Mouse (Mus musculus) left cerebral cortex, postnatal 10 days (tissue): ENCODE measurements at regions not wholly inside any gene's neighbourhood (a gene's known extent, or its start where the extent isn't known, plus 50 kb on each side); places are given as distances from the start of the nearest gene placed in this dataset.

ENCODE experiments used
- DNase-seq, 2 experiments: peaks; one replicate each; pipeline ENCODE4 v3.0.0; 2021 to 2022; ENCODE audit warnings: low spot score in 2 of 2, mixed read lengths in 1 of 2; ENCODE audit errors: extremely low spot score in 1 of 2
- intact Hi-C: fragments of 180-260 bp; cut with DNase I; formaldehyde crosslinking; loops from one replicate; pipeline ENCODE4 v1.15.1; 2025

DNA sequence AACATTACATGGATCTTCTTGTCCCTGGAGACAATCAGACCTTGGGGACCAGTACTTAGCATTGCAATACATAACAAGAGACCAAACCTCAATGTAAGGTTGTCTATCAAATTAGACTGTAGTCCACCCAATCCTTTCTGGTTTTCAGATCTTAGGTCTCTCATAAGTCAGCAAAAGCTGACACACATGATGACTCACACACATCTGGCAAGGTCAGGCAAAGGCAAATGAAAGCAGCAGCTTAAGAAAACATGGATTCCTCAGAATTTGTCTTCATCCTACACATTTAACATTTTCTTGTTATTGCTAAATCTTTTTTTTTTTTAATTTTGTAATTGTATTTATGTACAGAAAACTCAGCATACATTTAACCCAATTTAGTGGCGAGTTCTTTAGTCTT is 52.0 kb downstream of the Gm11983 start:
- intact Hi-C loops: no loop called here
- DNase-seq: no peak

- DNase-seq: no peak
- intact Hi-C loops: no loop called here
Measured at GRCm38 (mm10) chr11:6782826-6783225, 54.6 kb downstream of the Gm11983 start.

GRCm38 (mm10) chr11:6779752-6780151 is 57.7 kb downstream of the Gm11983 start:
- intact Hi-C loops: no loop called here
- DNase-seq: no peak

DNA sequence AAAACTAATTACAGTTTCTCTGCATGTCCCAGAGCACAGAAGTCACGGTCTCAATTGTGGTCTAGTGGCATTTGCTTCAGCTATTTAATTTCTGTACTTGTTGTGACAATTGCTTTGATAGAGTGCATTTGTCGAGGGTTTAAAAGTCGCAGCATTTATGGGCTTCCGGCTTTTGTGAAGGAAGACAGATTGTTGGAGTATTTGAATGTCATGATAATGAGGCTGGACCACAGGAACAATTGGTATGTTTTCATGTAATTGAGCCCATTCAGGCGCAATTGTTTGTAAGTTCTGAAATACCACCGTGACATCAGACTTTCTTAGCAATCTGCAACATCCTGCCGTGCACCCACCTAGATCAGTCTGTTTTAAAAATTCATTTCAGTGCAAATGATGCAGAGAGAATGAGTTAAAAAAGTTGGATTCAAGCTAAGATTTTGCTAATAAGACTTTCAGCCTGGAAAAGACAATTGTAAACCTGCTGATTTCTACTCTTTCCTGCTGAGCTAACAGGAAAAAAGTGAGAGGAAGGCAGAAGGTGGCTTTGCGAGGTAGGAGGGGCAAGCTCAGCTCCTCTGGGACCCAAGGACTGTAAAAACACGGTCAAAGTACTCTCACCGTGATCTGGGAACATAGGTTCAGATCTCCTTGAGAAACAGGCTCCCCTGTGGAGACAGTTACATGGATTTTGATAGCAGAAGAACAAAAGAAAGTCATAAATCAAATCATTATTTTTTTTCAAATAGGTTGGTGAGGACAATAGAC is 58.7 kb downstream of the Gm11983 start:
- DNase-seq: no peak
- intact Hi-C loops: no loop called here

DNA sequence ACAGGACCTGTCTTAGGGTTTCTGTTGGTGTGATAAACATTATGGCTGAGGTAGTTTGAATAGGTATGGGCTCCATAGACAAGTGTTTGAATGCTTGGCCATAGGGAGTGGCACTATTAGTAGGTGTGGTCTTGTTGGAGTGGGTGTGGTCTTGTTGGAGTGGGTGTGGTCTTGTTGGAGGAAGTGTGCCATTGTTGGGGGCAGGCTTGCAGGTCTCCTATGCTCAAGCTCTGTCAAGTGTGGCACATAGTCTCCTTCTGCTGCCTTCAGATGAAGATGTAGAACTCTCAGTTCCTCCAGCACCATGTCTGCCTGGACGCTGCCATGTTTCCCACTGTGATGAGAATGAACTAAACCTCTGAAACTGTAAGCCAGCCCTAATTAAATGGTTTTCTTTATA is 59.9 kb downstream of the Gm11983 start:
- intact Hi-C loops: no loop called here
- no peak for DNase-seq

DNA sequence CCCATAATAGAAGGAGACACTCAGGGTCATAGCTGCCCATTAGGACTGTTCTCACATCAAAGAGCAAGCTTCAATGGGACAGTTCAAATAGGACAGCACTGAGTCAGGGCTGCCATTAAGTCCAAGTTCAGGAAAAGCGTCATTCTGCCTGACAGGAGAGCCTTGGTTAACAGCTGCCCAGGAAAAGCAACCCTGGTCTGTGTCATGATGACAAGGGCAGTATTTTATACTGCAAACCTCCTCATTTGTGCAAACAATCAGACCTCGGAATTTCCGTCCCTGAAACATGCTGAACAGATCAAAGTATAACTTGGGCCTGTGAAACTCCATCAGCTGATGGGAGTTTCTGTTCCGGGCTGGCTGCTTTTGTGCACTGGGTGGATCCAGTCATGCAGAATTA is 62.8 kb downstream of the Gm11983 start:
- no peak for DNase-seq
- intact Hi-C loops: no loop called here

DNA sequence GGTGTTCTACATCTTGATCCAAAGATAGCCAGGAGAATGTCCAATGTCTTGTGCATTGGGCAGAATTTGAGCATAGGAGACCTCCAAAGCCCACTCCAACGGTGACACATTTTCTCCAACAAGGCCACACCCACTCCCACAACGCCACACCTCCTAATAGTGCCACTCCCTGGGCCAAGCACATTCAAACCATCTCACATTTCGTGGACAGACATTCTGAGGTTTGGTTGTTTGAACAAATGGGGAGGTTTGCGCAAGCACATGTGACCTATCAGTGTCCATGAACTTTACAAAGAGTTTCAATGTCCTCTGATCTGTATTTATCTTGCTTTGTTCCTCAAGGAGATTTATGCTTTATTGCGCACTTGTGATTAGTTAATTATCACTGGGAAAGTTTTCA is 63.5 kb downstream of the Gm11983 start:
- no peak for DNase-seq
- intact Hi-C loops: no loop called here

DNA sequence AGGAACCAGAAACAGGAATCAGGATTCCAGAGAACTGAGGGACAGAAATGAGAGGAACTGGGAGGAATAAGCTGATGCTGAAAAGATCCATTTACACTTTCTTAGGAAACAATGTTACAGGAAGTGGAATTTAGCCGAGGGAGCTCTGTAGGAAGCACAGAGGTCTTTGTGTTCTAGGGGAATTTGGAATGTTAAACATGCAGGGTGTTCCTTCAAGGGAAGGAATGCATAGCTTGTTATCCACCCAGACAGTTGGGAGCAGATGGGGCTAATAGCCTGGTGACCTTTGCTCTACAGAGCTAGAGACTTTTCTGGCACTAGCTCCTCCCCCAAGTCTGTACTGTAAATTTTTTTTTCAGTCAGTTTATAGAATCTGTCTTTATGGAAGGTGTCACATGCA is 64.1 kb downstream of the Gm11983 start:
- no peak for DNase-seq
- intact Hi-C loops: no loop called here

- intact Hi-C loops: loop anchor here (1.0 to 10.0 kb wide), 2 partner anchors 114 to 365 kb away; no protein-coding TSS in a partner anchor
- no peak for DNase-seq
Measured at GRCm38 (mm10) chr11:6769437-6769765, 68.1 kb downstream of the Gm11983 start.

DNA sequence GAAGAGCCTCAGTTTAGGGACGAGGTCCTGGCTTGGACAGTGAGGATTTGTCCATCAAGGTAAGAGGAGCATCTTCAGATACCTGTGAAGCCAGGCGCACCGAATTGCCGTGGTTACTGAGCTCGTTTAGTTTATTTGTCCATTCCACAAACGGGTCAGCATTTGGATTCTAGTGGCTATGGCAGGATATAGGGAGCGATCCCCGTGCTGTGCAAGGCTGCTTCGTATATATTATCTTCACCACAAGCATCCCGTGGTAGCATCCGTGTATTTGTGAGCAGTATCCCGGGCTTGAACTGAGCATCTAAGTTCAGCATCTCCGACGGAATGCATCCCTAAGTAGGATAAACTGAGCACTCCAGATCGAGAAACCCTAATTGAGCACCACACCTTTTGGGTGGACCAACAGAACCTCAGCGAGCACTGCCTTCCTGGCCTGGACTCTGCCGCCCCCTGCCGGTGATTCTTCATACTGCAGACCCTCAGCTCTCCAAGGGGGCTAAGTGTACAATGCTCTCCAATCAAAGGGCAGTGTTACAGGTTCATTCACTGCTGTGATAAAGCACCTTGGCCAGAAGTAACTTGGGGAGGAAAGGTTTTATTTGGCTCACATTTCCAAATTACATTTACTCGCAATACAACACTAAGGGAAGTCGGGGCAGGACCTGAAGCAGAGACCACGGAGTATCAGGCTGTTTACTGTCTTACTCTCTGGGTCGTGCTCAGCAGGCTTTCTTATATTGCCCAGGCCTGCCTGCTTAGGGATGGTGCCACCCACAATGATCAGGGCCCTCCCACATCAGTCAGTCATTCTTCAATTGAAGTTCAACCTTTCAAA is 68.6 kb downstream of the Gm11983 start:
- intact Hi-C loops: loop anchor here (1.0 to 10.0 kb wide), 2 partner anchors 114 to 366 kb away; no protein-coding TSS in a partner anchor
- DNase-seq: peak; percentile 55 to 72

- intact Hi-C loops: loop anchor here (10.0 kb wide), 1 partner anchor 368 kb away; no protein-coding TSS in a partner anchor
- DNase-seq: no peak
Measured at GRCm38 (mm10) chr11:6766725-6767124, 70.7 kb downstream of the Gm11983 start.

DNA sequence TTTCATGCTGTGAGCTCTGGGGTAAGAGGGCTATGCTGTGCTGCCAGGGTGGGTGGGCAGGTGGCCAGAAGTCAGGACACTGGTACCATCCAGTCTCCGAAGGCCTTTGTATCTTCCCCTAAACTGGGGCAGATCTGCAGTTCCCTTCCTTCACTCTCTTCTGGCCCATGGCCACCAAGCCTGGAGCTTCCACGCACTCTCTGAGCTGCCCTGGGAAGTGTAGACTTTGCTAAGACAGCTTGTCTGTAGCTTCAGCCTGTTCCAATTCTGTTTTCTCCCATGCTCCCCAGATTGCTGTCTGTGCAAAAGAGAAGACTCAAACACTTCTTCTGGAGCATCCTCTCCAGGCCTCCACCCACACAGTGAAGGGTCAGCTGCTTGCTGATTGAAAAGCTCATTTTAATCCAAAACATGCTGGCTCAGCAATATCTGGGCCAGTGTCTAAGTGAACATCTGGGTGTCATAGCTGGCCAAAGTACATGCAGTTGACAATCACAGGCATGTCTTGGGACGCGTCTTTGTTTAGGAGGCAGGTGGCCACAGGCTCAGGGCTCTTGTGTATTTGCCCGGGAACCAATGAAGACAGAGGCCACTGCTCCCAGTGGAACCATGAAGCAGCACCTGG is 72.0 kb downstream of the Gm11983 start:
- DNase-seq: peak; percentile 61 to 62
- intact Hi-C loops: loop anchor here (10.0 kb wide), 1 partner anchor 369 kb away; no protein-coding TSS in a partner anchor

GRCm38 (mm10) chr11:6764186-6764585 is 73.3 kb downstream of the Gm11983 start:
- intact Hi-C loops: loop anchor here (10.0 kb wide), 1 partner anchor 371 kb away; no protein-coding TSS in a partner anchor
- no peak for DNase-seq

DNA sequence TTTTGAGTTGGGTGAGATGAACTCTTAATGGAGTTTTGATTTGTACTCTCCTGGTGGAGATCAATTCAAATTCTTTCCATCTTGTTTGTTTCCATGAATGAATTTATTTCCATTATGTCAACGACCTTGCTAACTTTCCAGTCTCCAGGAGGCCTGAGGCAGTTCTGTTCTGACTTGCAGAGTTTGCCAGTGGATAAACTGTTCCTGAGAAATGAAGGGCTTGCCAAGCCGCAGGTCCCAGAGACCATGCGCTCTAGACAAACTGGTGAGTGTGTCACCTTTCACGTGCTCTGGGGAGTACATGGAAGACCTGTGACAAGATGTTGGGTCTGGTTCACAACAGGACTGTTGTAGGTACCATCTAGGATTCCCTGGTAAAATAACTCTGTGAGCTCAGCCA is 74.5 kb downstream of the Gm11983 start:
- DNase-seq: no peak
- intact Hi-C loops: loop anchor here (10.0 kb wide), 1 partner anchor 372 kb away; no protein-coding TSS in a partner anchor

DNA sequence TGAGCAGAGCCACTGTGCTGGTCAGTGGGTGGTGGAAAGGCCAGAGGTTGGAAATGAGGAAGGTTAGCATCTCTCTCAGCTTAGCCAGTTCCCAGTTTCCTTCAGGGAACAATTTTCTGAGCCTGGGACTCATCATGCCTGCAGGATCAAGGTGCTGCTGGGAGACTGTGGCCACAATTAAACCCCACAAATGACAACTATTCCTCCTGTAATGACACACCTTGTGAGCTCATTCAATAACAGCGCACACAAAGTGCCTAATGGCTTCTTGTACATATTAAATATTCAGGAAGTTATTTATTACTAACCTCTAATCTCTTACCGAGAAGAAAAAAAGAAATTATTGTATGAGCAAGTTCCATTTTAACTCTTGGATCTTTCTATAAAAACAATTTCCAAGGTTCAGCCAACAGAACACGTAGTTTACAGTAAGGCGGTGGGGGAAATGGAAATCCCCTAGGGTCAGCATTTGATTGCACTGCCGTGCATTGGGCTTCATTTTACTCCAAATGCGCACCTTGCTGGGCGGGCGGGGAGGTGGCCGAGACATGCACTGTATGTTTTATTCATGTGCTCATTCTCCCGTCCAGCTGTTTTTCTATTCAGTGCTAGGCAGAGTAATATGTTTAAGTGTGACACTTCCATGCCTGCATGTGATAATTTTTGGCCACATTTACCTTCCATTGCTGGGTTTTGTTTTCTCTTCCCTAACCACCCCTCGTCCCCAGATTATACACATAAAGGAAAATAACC is 75.4 kb downstream of the Gm11983 start:
- DNase-seq: no peak

GRCm38 (mm10) chr11:6759578-6759977 is 77.9 kb downstream of the Gm11983 start:
- intact Hi-C loops: no loop called here
- no peak for DNase-seq

More for the DNA sequence above, 75.4 kb downstream of the Gm11983 start:
- intact Hi-C loops: loop anchor here (10.0 kb wide), 1 partner anchor 373 kb away; no protein-coding TSS in a partner anchor

- intact Hi-C loops: no loop called here
- no peak for DNase-seq
Measured at GRCm38 (mm10) chr11:6739439-6739838, 81.1 kb downstream of the Ramp3 start.

GRCm38 (mm10) chr11:6738581-6738980 is 80.3 kb downstream of the Ramp3 start:
- intact Hi-C loops: no loop called here
- DNase-seq: no peak

DNA sequence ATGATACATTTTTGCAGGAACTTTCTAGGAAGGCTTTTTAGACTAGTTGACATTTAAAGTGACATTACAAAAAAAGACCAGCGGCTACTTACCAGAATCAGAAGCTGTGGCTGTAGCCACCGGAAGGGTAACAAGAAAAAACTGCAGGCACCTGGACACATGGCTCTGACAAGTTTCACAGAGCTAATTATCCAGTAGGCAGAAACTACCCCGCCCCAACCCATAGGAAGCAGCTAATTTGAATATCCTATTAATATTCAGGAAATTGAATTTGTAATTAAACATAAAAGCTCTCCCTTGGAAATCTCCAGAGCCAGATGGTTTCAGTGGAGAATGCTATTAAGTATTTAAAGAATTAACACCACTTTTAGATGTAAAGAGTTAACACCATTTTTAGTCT is 79.8 kb downstream of the Ramp3 start:
- no peak for DNase-seq
- intact Hi-C loops: no loop called here
